Mouse (Mus musculus) heart, embryonic 12.5 days (tissue): ENCODE measurements at regions not wholly inside any gene's neighbourhood (a gene's known extent, or its start where the extent isn't known, plus 50 kb on each side); places are given as distances from the start of the nearest gene placed in this dataset.

Source experiments
- ATAC-seq: fragments of 200-750 bp; cut with Nextera tagmentation; 2 replicates; pipeline ENCODE4 v1.8.0; 2017; ENCODE audit warnings: moderate TSS enrichment, moderate library complexity; ENCODE audit not compliant: insufficient number of reproducible peaks, low FRiP score
- H3K27ac ChIP-seq: fragments of 300-500 bp; sonication (generic); 2 replicates; pipeline ENCODE4 v1.5.1; 2016; ENCODE audit warnings: mild to moderate bottlenecking, moderate library complexity; ENCODE audit not compliant: poor library complexity, severe bottlenecking
- H3K27me3 ChIP-seq: fragments of 300-500 bp; sonication (generic); replicated peaks from 2 replicates; pipeline ENCODE4 v1.6.1; 2016; ENCODE audit warnings: mild to moderate bottlenecking, moderate library complexity
- H3K36me3 ChIP-seq: fragments of 300-500 bp; sonication (generic); 2 replicates; pipeline ENCODE4 v1.6.1; 2016; ENCODE audit warnings: mild to moderate bottlenecking, moderate library complexity
- H3K4me1 ChIP-seq: fragments of 300-500 bp; sonication (generic); replicated peaks from 2 replicates; pipeline ENCODE4 v1.6.1; 2016; ENCODE audit warnings: mild to moderate bottlenecking
- H3K4me2 ChIP-seq: fragments of 300-500 bp; sonication (generic); 2 replicates; pipeline ENCODE4 v1.6.1; 2016; ENCODE audit warnings: mild to moderate bottlenecking, moderate library complexity
- H3K4me3 ChIP-seq: fragments of 300-500 bp; sonication (generic); 2 replicates; pipeline ENCODE4 v1.5.1; 2016; ENCODE audit warnings: mild to moderate bottlenecking
- H3K9ac ChIP-seq: fragments of 300-500 bp; sonication (generic); 2 replicates; pipeline ENCODE4 v1.6.1; 2016; ENCODE audit warnings: mild to moderate bottlenecking, moderate library complexity
- H3K9me3 ChIP-seq: fragments of 300-500 bp; sonication (generic); replicated peaks from 2 replicates; pipeline ENCODE4 v1.6.1; 2016; ENCODE audit warnings: mild to moderate bottlenecking, moderate library complexity
- WGBS: fragments of 180-500 bp; shearing (Covaris S2); methylation state at CpG from one replicate; pipeline ENCODE4 v1.1.7; 2016; 5-methylcytosine and 5-hydroxymethylcytosine counted together

GRCm38 (mm10) chr5:64626351-64626750 is 176.8 kb upstream of the Klf3 start:
- no peak overlapping the region for H3K27ac ChIP-seq
- peaks cover 9% of the 10 kb centered on the region; the same call in 1 of the 2 replicates for H3K4me1 ChIP-seq
- 0 out of 2 replicates have a peak, but pooled peaks cover 3% of the 10 kb centered on the region for H3K27me3 ChIP-seq
- no peak overlapping the region for H3K9ac ChIP-seq
- ATAC-seq = no peak
- H3K4me3 ChIP-seq = no peak overlapping the region
- H3K4me2 ChIP-seq = peak overlapping the region; percentile 30; the same call in 1 of the 2 replicates
- no peaks in the 10 kb centered on the region for H3K36me3 ChIP-seq
- WGBS = 32% methylated on average over 9 of the region's 9 CpGs
- no peaks in the 10 kb centered on the region for H3K9me3 ChIP-seq

- no peak overlapping the region for H3K9ac ChIP-seq
- H3K27me3 ChIP-seq = 0 out of 2 replicates have a peak, but pooled peaks cover 2% of the 10 kb centered on the region
- no peak overlapping the region for H3K27ac ChIP-seq
- H3K4me2 ChIP-seq = no peak overlapping the region
- WGBS = 84% methylated on average over 2 of the region's 2 CpGs
- H3K4me3 ChIP-seq = no peak overlapping the region
- no peaks in the 10 kb centered on the region for H3K36me3 ChIP-seq
- peaks cover 9% of the 10 kb centered on the region; the same call in 1 of the 2 replicates for H3K4me1 ChIP-seq
- H3K9me3 ChIP-seq = no peaks in the 10 kb centered on the region
- ATAC-seq = no peak
Measured at GRCm38 (mm10) chr5:64630582-64630981, 172.6 kb upstream of the Klf3 start.

GRCm38 (mm10) chr5:64632171-64632570 is 171.0 kb upstream of the Klf3 start:
- H3K4me1 ChIP-seq = no peaks in the 10 kb centered on the region
- H3K4me2 ChIP-seq = no peak overlapping the region
- ATAC-seq = no peak
- WGBS = 67% methylated on average over 5 of the region's 5 CpGs
- no peaks in the 10 kb centered on the region for H3K36me3 ChIP-seq
- no peaks in the 10 kb centered on the region for H3K9me3 ChIP-seq
- H3K9ac ChIP-seq = no peak overlapping the region
- H3K27me3 ChIP-seq = no peaks in the 10 kb centered on the region
- H3K27ac ChIP-seq = no peak overlapping the region
- no peak overlapping the region for H3K4me3 ChIP-seq

- WGBS = 63% methylated on average over 8 of the region's 8 CpGs
- Histone ChIP-seq H3K36me3 (no peaks in the 10 kb centered on the region), H3K4me1 (no peaks in the 10 kb centered on the region), H3K4me2 (no peak overlapping the region), H3K9ac (no peak overlapping the region), H3K27ac (no peak overlapping the region), H3K4me3 (no peak overlapping the region), H3K9me3 (no peaks in the 10 kb centered on the region), H3K27me3 (no peaks in the 10 kb centered on the region)
- ATAC-seq = no peak
Measured at GRCm38 (mm10) chr5:64634008-64634407, 169.2 kb upstream of the Klf3 start.

GRCm38 (mm10) chr5:64634721-64635120 is 168.5 kb upstream of the Klf3 start:
- Histone ChIP-seq H3K4me1 (no peaks in the 10 kb centered on the region), H3K9ac (no peak overlapping the region), H3K4me2 (no peak overlapping the region), H3K36me3 (no peaks in the 10 kb centered on the region), H3K4me3 (no peak overlapping the region), H3K27ac (no peak overlapping the region), H3K27me3 (no peaks in the 10 kb centered on the region), H3K9me3 (no peaks in the 10 kb centered on the region)
- 74% methylated on average over 4 of the region's 4 CpGs for WGBS
- no peak for ATAC-seq

GRCm38 (mm10) chr5:64636301-64636700 is 166.9 kb upstream of the Klf3 start:
- H3K27me3 ChIP-seq = no peaks in the 10 kb centered on the region
- H3K4me2 ChIP-seq = no peak overlapping the region
- no peak overlapping the region for H3K27ac ChIP-seq
- H3K9me3 ChIP-seq = no peaks in the 10 kb centered on the region
- no peaks in the 10 kb centered on the region for H3K4me1 ChIP-seq
- H3K9ac ChIP-seq = no peak overlapping the region
- WGBS = 88% methylated on average over 3 of the region's 3 CpGs
- peak; percentile 66 for ATAC-seq
- H3K4me3 ChIP-seq = no peak overlapping the region
- no peaks in the 10 kb centered on the region for H3K36me3 ChIP-seq

GRCm38 (mm10) chr5:64643584-64643983 is 159.6 kb upstream of the Klf3 start:
- H3K4me2 ChIP-seq = no peak overlapping the region
- no peak overlapping the region for H3K27ac ChIP-seq
- H3K9me3 ChIP-seq = no peaks in the 10 kb centered on the region; the same call in 1 of the 2 replicates
- ATAC-seq = no peak
- H3K27me3 ChIP-seq = no peaks in the 10 kb centered on the region
- H3K4me3 ChIP-seq = no peak overlapping the region
- H3K9ac ChIP-seq = no peak overlapping the region
- peaks cover 9% of the 10 kb centered on the region for H3K4me1 ChIP-seq
- WGBS = 91% methylated on average over 1 of the region's 1 CpGs
- no peaks in the 10 kb centered on the region for H3K36me3 ChIP-seq

- H3K9ac ChIP-seq = peak overlapping the region; percentile 42
- H3K4me3 ChIP-seq = peak overlapping the region; percentile 48
- 3% methylated on average over 18 of the region's 18 CpGs for WGBS
- H3K4me2 ChIP-seq = peak overlapping the region; percentile 66
- peak overlapping the region; percentile 16; the same call in 1 of the 2 replicates for H3K27ac ChIP-seq
- H3K36me3 ChIP-seq = no peaks in the 10 kb centered on the region
- H3K9me3 ChIP-seq = no peaks in the 10 kb centered on the region; the same call in 1 of the 2 replicates
- peak; percentile 76 for ATAC-seq
- H3K4me1 ChIP-seq = peaks cover 21% of the 10 kb centered on the region
- no peaks in the 10 kb centered on the region for H3K27me3 ChIP-seq
Measured at GRCm38 (mm10) chr5:64647417-64648125, 155.6 kb upstream of the Klf3 start.

GRCm38 (mm10) chr5:64648492-64648891 is 154.7 kb upstream of the Klf3 start:
- H3K4me2 ChIP-seq = peak overlapping the region; percentile 40; the same call in 1 of the 2 replicates
- H3K27me3 ChIP-seq = no peaks in the 10 kb centered on the region
- peaks cover 21% of the 10 kb centered on the region for H3K4me1 ChIP-seq
- no peak overlapping the region for H3K9ac ChIP-seq
- no peak overlapping the region for H3K4me3 ChIP-seq
- H3K27ac ChIP-seq = peak overlapping the region; percentile 58
- 13% methylated on average over 8 of the region's 8 CpGs for WGBS
- no peaks in the 10 kb centered on the region; the same call in 1 of the 2 replicates for H3K9me3 ChIP-seq
- no peaks in the 10 kb centered on the region for H3K36me3 ChIP-seq
- 0 out of 2 replicates have a peak, but pooled peaks have one; percentile 62 for ATAC-seq

GRCm38 (mm10) chr5:64651407-64651806 is 151.8 kb upstream of the Klf3 start:
- no peaks in the 10 kb centered on the region for H3K9me3 ChIP-seq
- WGBS = 50% methylated on average over 3 of the region's 3 CpGs
- H3K4me3 ChIP-seq = no peak overlapping the region
- H3K27ac ChIP-seq = no peak overlapping the region
- no peaks in the 10 kb centered on the region for H3K27me3 ChIP-seq
- H3K9ac ChIP-seq = no peak overlapping the region
- H3K4me1 ChIP-seq = peaks cover 21% of the 10 kb centered on the region
- no peak for ATAC-seq
- H3K36me3 ChIP-seq = no peaks in the 10 kb centered on the region
- H3K4me2 ChIP-seq = no peak overlapping the region

GRCm38 (mm10) chr5:64653764-64654163 is 149.4 kb upstream of the Klf3 start:
- ATAC-seq = no peak
- Histone ChIP-seq H3K27ac (no peak overlapping the region), H3K9ac (no peak overlapping the region), H3K9me3 (no peaks in the 10 kb centered on the region), H3K27me3 (no peaks in the 10 kb centered on the region), H3K4me3 (no peak overlapping the region), H3K36me3 (no peaks in the 10 kb centered on the region), H3K4me2 (no peak overlapping the region), H3K4me1 (peaks cover 10% of the 10 kb centered on the region)
- 82% methylated on average over 5 of the region's 5 CpGs for WGBS
